ENCODE assay signal across 9 mouse cellular contexts in genomic region chr2:73281048-73281661, GRCm38 (mm10). TPM values are rescaled to one million over a fixed set of nuclear protein-coding genes. Genes with fewer than 3 reads are reported as not detected.
A peak's percentile ranks its signal among the peaks of the same experiment; 100 is the strongest.
DNase-seq lines count a peak whose midpoint lies in the region; ATAC-seq and TF ChIP-seq lines count a peak whose summit lies in the region.
"Had no signal": no experiment of that assay in that cellular context is flagged by ENCODE, and none has a peak within 500 bp of the region (broad histone marks: within the 10 kb centered on the region; RNA-seq: fewer than 3 reads in every experiment).

No protein-coding gene starts in this region.

- no peaks in the 10 kb centered on the region for H3K36me3 ChIP-seq in lung, embryonic 15.5 days
- 0 out of 2 replicates have a peak, but pooled peaks cover 2% of the 10 kb centered on the region for H3K36me3 ChIP-seq in embryonic facial prominence, embryonic 10.5 days (replicated peaks)
- peaks cover 4% of the 10 kb centered on the region; the same call in 1 of the 2 replicates for H3K36me3 ChIP-seq in intestine, postnatal 0 days (ENCODE audit: control insufficient read depth, insufficient read depth)
- H3K36me3 ChIP-seq in neural tube, embryonic 11.5 days (ENCODE audit: control insufficient read depth, insufficient read depth, low read length): no peaks in the 10 kb centered on the region

- intact Hi-C loops in left cerebral cortex, postnatal 14 days (cut with DNase I): no loop called here

- H3K9me3 ChIP-seq in lung, embryonic 15.5 days: no peaks in the 10 kb centered on the region
- no peaks in the 10 kb centered on the region for H3K9me3 ChIP-seq in embryonic facial prominence, embryonic 10.5 days
- H3K9me3 ChIP-seq in intestine, postnatal 0 days (ENCODE audit: control insufficient read depth): no peaks in the 10 kb centered on the region
- no peaks in the 10 kb centered on the region for H3K9me3 ChIP-seq in neural tube, embryonic 11.5 days (ENCODE audit: control insufficient read depth, low read length)

- H3K9ac ChIP-seq in lung, embryonic 15.5 days: no peak overlapping the region
- no peak overlapping the region for H3K9ac ChIP-seq in intestine, postnatal 0 days (ENCODE audit: low read depth, low read length)
- H3K9ac ChIP-seq in neural tube, embryonic 11.5 days (ENCODE audit: low read length): no peak overlapping the region

- 18% methylated on average over 22 of the region's 22 CpGs for WGBS in lung, embryonic 15.5 days
- 5% methylated on average over 22 of the region's 22 CpGs for WGBS in embryonic facial prominence, embryonic 10.5 days
- 33% methylated on average over 22 of the region's 22 CpGs for WGBS in intestine, postnatal 0 days
- WGBS in neural tube, embryonic 11.5 days: 13% methylated on average over 22 of the region's 22 CpGs

- H3K4me3 ChIP-seq in lung, embryonic 15.5 days: peak overlapping the region; percentile 9; the same call in 1 of the 2 replicates
- H3K4me3 ChIP-seq in embryonic facial prominence, embryonic 10.5 days: peak overlapping the region; percentile 36
- peak overlapping the region; percentile 9; the same call in 1 of the 2 replicates for H3K4me3 ChIP-seq in intestine, postnatal 0 days (ENCODE audit: low read depth, low read length)
- H3K4me3 ChIP-seq in neural tube, embryonic 11.5 days (ENCODE audit: low read depth, low read length): no peak overlapping the region

- no peak for ATAC-seq in lung, embryonic 15.5 days (ENCODE audit: borderline replicate concordance, extremely low read depth, low FRiP score, low TSS enrichment)
- ATAC-seq in intestine, postnatal 0 days: no peak
- no peak for ATAC-seq in neural tube, embryonic 11.5 days (ENCODE audit: insufficient read depth, low FRiP score, low TSS enrichment)
- no peak for ATAC-seq in frontal cortex, adult (ENCODE audit: low TSS enrichment)

- DNase-seq in lung, postnatal 10 days: no peak
- DNase-seq in embryonic facial prominence, embryonic 10.5 days (ENCODE audit: low spot score): no peak
- DNase-seq in neural tube, embryonic 11.5 days (ENCODE audit: low spot score): peak; percentile 37
- no peak for DNase-seq in left cerebral cortex, postnatal 14 days (ENCODE audit: low spot score in 2 of 2)
- DNase-seq in layer of hippocampus, postnatal 10 days (ENCODE audit: low spot score in 2 of 2): no peak

- H3K4me2 ChIP-seq in lung, embryonic 15.5 days: peak overlapping the region; percentile 33
- H3K4me2 ChIP-seq in intestine, postnatal 0 days (replicated peaks; ENCODE audit: low read depth): peak overlapping the region; percentile 37
- peak overlapping the region; percentile 19; the same call in 1 of the 2 replicates for H3K4me2 ChIP-seq in neural tube, embryonic 11.5 days (ENCODE audit: low read depth)

- no peak for TF ChIP-seq CTCF in intestine, postnatal 0 days (IDR thresholded peaks at IDR 0.05; ENCODE audit: low read depth)

- peaks cover 34% of the 10 kb centered on the region for H3K4me1 ChIP-seq in lung, embryonic 15.5 days
- H3K4me1 ChIP-seq in embryonic facial prominence, embryonic 10.5 days: peaks cover 35% of the 10 kb centered on the region
- no peaks in the 10 kb centered on the region; the same call in 1 of the 2 replicates for H3K4me1 ChIP-seq in intestine, postnatal 0 days (replicated peaks; ENCODE audit: control insufficient read depth, insufficient read depth, low read length)
- 0 out of 2 replicates have a peak, but pooled peaks cover 4% of the 10 kb centered on the region for H3K4me1 ChIP-seq in neural tube, embryonic 11.5 days (ENCODE audit: control insufficient read depth, insufficient read depth, low read length)

- H3K27me3 ChIP-seq in lung, embryonic 15.5 days: peaks cover 57% of the 10 kb centered on the region
- H3K27me3 ChIP-seq in embryonic facial prominence, embryonic 10.5 days (replicated peaks; ENCODE audit: low read depth, poor library complexity, severe bottlenecking): peaks cover 66% of the 10 kb centered on the region
- H3K27me3 ChIP-seq in intestine, postnatal 0 days (replicated peaks; ENCODE audit: control insufficient read depth, insufficient read depth, low read length): peaks cover 51% of the 10 kb centered on the region
- peaks cover 47% of the 10 kb centered on the region for H3K27me3 ChIP-seq in neural tube, embryonic 11.5 days (ENCODE audit: control insufficient read depth, insufficient read depth, low read length)

- H3K27ac ChIP-seq in lung, embryonic 15.5 days: no peak overlapping the region
- no peak overlapping the region for H3K27ac ChIP-seq in embryonic facial prominence, embryonic 10.5 days (replicated peaks)
- no peak overlapping the region for H3K27ac ChIP-seq in intestine, postnatal 0 days (ENCODE audit: low read depth, low read length)
- H3K27ac ChIP-seq in neural tube, embryonic 11.5 days (ENCODE audit: low read depth, low read length): no peak overlapping the region

RNA-seq across cellular contexts. Expression of gene Sp9, which starts 9.4 kb away (rescaled TPM):
- polyA plus RNA-seq in lung, embryonic 15.5 days (2015; fragmentation: Nextera tagmentation; extraction: Ambion mirVana): not detected in 2 replicates
- polyA plus RNA-seq in embryonic facial prominence, embryonic 10.5 days (2016; fragmentation: Nextera tagmentation; extraction: Ambion mirVana): 0.39 and 0.67 TPM in 2 replicates
- polyA plus RNA-seq in intestine, postnatal 0 days (2015; fragmentation: Nextera tagmentation; extraction: Ambion mirVana): not detected in 2 replicates
- 1.8 and 2.0 TPM in 2 replicates for polyA plus RNA-seq in neural tube, embryonic 11.5 days (2014; fragmentation: Nextera tagmentation; extraction: Ambion mirVana)
- total RNA-seq in left cerebral cortex, postnatal 14 days (2021): 1 to 10 TPM; 3.4 to 3.8 TPM
- total RNA-seq in layer of hippocampus, postnatal 10 days (2021): 1 to 10 TPM; 4.7 to 5.1 TPM
- polyA plus RNA-seq: large intestine, adult 2 months had no signal

RNA-seq across cellular contexts. Expression of gene Scrn3, which starts 31.2 kb away (rescaled TPM):
- polyA plus RNA-seq in lung, embryonic 15.5 days (2015; fragmentation: Nextera tagmentation; extraction: Ambion mirVana): 18.1 and 21.1 TPM in 2 replicates
- 14.7 and 15.3 TPM in 2 replicates for polyA plus RNA-seq in embryonic facial prominence, embryonic 10.5 days (2016; fragmentation: Nextera tagmentation; extraction: Ambion mirVana)
- 7.8 and 8.7 TPM in 2 replicates for polyA plus RNA-seq in intestine, postnatal 0 days (2015; fragmentation: Nextera tagmentation; extraction: Ambion mirVana)
- 12.4 and 14.5 TPM in 2 replicates for polyA plus RNA-seq in neural tube, embryonic 11.5 days (2014; fragmentation: Nextera tagmentation; extraction: Ambion mirVana)
- total RNA-seq in left cerebral cortex, postnatal 14 days (2021): 10 to 100 TPM; 13.6 to 14.4 TPM
- 10 to 100 TPM; 12.1 to 12.6 TPM for total RNA-seq in layer of hippocampus, postnatal 10 days (2021)

RNA-seq across cellular contexts. Expression of gene Cir1, which starts 31.3 kb away (rescaled TPM):
- 24.5 and 25.7 TPM in 2 replicates for polyA plus RNA-seq in lung, embryonic 15.5 days (2015; fragmentation: Nextera tagmentation; extraction: Ambion mirVana)
- 16.8 and 18.0 TPM in 2 replicates for polyA plus RNA-seq in embryonic facial prominence, embryonic 10.5 days (2016; fragmentation: Nextera tagmentation; extraction: Ambion mirVana)
- 17.1 and 19.9 TPM in 2 replicates for polyA plus RNA-seq in intestine, postnatal 0 days (2015; fragmentation: Nextera tagmentation; extraction: Ambion mirVana)
- polyA plus RNA-seq in neural tube, embryonic 11.5 days (2014; fragmentation: Nextera tagmentation; extraction: Ambion mirVana): 21.0 and 23.0 TPM in 2 replicates
- total RNA-seq in left cerebral cortex, postnatal 14 days (2021): 10 to 100 TPM; 23.0 to 23.6 TPM
- 10 to 100 TPM; 22.8 to 26.7 TPM for total RNA-seq in layer of hippocampus, postnatal 10 days (2021)
